Mouse (Mus musculus) left cerebral cortex, postnatal 25 days (tissue): ENCODE measurements around the gene Cse1l. TPM values are rescaled to one million over a fixed set of nuclear protein-coding genes. Genes with fewer than 3 reads are reported as not detected.

Experiments
- DNase-seq, 2 experiments: peaks; one replicate each; pipeline ENCODE4 v3.0.0; 2022; ENCODE audit warnings: low spot score in 2 of 2, mixed read lengths in 1 of 2
- intact Hi-C: fragments of 180-260 bp; cut with DNase I; formaldehyde crosslinking; loops from one replicate; pipeline ENCODE4 v1.15.1; 2025
- total RNA-seq, 2 experiments: library from RNA; stranded (reverse); gene quantifications; 2 replicates each; pipeline ENCODE4 v1.2.3; 2021

The Cse1l gene
- total RNA-seq, 2 experiments from 2014 or later = 56.0 to 58.7 TPM

DNA sequence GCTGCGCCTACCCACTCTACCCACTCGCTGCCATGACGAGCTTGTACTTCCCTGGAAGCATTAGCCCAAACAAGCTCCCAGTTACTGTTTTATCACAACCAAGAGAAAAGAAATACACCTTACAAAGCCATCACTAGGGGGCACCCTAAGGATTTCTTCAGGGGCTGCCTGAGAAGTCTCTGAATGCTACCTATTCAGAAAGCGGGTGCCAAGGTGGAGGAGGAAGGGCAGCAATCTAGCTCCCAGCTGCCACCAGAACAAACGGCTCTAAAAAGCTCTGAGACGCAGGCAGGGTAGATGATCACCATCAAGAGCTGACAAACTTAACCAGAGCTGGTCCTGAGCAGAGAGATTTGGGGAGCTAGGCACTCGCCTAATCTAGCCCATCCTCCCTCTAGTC, 51.0 kb downstream of the Cse1l start:
- peak; percentile 70 to 88 for DNase-seq
- intact Hi-C loops = loop anchor here (2.0 kb wide), 1 partner anchor 48 kb away; no protein-coding TSS in a partner anchor

DNA sequence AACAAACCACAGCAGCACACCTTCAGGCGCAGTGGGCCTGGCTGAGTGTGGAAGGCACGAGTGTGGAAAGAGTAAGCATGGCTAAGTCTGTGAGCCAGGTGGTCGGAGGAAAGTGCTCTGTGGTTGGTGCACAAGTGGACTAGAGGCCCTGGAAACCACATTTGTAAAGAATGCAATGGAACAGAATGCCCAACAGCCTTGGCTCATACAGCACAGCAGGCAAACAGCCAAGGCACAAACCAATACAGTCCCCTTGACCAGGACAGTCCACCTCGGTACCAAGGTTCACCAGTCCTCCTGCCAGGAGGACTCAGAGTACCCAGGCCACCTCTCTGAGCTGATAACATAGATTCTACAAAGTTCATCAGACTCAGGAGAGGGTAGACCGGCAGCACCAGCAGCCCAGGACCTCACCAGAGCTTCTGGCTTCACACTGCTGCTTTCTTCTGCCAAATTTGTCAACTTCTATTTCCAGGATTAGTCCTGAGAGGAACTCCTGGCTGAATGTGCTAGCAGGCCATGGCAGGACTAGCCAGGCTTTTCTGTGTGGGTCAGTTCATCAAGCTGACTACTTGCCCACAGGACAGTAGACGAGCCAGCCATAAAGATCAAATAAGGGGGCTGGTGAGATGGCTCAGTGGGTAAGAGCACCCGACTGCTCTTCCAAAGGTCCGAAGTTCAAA, 54.9 kb downstream of the Cse1l start:
- intact Hi-C loops = no loop called here
- no peak for DNase-seq

DNA sequence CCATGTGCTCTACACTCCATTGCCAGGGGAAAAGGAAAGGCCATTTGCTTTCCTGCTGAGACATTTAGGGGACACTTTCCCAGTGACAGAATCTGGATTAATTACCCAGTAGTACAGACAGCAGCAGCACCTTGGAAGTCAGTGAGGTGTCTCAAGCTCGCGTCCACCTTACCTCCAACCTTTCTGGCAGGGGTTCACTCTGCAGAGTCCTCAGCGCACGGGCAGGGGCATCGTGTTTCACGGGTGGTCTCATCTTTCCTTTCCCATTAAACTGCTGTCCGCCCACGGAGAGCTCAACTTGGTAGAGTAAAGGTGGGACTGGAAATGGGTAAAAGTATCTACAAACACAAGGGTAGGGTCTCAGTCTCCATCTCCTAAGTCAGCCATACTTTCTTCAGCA, 57.4 kb downstream of the Cse1l start:
- intact Hi-C loops = no loop called here
- no peak for DNase-seq

DNA sequence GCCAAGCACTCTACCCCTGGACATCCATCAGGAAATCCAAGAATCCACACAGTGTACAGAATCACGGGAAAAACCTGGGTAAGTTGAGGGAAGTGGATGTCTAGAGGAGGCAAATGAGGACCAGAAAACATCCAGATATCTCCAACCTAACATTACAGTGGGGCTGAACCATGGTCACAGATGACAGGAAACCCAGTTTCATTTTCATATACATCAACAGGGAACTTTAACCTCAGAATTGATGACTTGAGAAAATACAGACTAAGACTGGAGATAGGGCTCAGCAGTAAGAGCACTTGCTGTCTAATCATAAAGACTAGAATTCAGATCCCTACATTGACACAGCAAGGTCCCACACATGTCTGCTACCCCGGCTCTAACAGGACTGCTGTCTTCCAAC, 58.9 kb downstream of the Cse1l start:
- intact Hi-C loops = no loop called here
- no peak for DNase-seq

DNA sequence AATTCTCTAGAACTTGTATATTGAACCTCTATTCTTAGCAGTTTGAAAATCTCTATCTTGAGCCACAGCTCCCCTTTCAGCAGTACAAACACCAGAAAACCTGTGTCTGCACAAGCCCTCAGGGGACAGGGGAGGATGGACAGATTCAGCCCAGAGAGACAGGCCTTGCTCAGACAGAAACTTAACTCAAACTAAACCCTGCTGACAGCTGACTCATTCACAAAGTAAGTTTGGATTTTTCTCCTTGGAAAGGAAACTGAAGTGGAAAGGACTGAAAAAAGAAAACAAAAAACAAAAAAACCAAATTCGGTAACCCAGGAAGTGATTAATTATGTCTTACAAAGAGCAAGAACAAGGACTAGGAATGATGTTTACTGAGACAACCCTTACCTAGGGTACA, 67.3 kb downstream of the Cse1l start:
- no peak for DNase-seq
- intact Hi-C loops = no loop called here

DNA sequence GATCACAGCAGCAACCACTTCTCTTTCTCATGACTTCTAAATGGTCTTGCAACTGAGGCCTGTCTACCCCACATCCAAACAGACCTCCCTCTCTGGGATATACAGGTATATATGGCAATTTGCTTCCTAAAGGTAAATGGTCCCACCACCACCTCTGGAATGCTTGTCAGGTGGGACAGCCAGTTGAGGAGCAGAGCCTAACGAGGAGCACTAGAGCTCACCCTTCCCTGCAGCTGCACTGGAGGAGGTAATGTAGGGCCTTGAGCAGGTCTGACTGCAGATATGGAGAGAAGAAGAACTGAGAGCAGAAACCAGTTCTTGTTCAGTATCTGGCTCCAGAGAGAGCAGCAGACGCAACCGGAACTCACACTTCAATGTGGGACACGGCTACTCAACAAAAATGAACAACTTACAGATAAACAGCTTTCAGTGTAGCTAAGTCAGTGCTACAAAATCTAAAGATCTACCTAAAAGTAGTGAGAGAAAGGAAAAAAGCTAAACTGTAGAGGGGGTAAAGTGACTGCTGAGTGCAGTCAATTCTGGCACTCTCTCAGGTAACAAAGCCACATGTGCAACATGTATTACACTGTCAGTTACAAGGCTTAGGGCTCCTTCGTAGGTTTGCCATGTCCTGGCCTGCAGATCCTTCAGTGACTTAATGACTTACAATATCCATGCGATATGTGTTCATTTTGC, 68.5 kb downstream of the Cse1l start:
- DNase-seq = no peak
- intact Hi-C loops = no loop called here

DNA sequence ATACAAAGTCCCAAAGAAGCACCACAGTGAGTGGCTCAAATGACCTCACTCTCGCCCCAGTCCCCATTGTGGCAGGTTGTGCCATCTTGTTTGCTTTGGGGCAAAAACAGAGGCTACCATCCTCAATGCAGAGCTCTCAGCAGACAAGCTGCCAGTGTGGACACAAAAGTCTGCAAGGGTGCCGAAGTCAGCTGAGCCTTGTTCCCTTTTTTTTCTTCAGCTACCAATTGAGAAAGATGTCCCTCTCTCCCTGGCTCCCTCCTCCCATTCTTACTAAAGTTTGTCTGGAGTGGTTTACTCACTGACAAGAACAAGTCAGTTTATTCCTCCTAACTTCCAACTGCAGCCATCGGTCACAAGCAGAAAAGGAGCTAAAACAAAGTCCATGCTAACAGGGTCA, 70.5 kb downstream of the Cse1l start:
- peak in 1 of 2 experiments; percentile 19 for DNase-seq
- intact Hi-C loops = no loop called here

DNA sequence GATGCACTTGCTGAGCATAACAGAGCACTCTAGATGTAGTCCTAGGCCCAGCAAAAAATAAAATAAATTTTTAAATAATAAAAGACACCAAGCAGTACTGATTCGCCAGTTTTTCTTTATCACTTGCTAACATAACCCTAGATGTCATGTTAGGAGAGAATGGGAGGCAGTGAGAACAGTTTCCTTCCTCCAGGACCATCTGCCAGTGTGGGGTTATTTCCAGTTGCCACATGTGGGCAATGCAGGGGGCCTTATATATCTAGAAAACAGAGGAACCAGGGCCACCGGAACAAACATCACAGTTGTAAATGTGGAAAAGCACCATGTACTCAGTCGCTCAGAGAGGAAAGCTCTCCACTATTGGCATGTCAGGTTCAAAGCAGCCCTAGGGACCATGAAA, 71.7 kb downstream of the Cse1l start:
- DNase-seq = peak in 1 of 2 experiments; percentile 33
- intact Hi-C loops = no loop called here

DNA sequence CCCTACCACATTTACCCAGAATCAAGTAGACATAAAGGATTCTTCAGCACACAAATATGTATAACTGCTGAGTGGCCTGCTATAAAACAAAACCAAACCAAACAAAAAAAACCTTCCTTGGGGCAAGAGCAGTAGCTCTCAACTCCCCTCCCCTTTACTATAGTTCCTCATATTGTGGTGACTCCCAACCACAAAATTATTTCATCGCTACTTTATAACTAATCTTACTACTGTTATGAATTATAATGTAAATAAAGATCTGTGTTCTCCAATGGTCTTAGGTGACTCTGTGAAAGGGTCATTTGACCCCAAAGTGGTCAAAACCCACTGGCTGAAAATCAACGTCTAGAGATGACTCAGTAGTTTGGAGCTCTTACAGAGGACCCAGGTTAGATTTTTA, 74.3 kb downstream of the Cse1l start:
- no peak for DNase-seq
- intact Hi-C loops = no loop called here

DNA sequence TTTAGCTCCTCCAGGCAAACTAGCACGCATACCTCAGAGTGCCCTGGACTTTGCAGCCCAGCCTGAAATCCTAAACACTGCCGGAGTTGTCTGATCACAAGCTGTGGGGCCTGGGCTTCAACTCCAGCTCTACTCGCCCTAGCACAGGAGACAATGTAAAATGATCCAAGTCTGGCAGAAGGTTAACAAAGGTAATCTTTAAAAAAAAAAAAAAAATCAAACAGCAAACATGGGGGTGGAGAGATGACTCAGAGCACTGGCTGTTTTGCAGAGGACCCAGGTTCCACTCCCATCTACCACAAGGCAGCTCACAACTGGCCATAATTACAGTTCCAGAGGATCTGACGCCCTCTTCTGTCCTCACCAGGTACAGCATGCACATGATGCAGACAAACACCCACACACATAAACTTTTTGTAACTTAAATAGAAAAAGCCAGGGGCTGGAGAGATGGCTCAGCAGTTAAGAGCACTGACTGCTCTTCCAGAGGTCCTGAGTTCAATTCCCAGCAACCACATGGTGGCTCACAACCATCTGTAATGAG, 77.6 kb downstream of the Cse1l start:
- DNase-seq = no peak
- intact Hi-C loops = no loop called here

DNA sequence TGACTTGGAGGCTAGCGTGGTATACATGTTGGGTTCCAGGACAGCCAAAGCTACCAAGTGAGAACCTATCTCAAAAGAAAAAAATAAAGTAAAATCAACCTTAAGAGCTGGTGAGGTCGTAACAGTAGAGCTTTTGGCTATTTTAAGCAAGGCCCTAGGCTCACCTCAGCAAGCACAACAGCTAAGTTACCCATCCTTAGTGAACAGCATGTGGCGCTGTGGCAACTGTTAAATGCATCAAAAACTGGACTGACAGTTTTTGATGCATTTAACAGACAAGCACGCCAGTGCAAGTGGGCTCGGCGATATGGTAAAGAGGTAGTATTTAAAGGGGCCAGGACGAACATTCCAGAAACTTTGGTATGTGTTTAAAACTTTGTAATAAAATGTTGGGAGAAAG, 85.0 kb downstream of the Cse1l start:
- DNase-seq = no peak
- intact Hi-C loops = no loop called here

DNA sequence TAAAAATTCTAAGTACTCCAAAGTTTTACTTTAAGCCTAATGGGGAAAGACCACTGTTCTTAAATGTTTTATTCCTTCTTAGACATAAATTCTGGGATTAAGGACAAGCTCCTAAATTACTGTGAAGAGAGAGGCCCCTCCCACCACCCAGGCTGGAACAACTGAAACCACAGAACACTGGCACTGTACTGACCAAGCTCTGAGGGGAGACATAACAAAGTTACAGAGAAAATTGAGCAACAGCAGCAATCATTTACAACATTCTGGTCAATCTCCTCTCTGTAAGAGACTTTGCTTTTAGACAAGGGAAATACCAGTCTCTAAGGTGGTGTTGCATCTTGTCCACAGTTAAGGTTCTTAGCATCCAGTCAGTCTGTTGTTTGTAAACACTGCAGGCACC, 86.1 kb downstream of the Cse1l start:
- intact Hi-C loops = no loop called here
- no peak for DNase-seq

DNA sequence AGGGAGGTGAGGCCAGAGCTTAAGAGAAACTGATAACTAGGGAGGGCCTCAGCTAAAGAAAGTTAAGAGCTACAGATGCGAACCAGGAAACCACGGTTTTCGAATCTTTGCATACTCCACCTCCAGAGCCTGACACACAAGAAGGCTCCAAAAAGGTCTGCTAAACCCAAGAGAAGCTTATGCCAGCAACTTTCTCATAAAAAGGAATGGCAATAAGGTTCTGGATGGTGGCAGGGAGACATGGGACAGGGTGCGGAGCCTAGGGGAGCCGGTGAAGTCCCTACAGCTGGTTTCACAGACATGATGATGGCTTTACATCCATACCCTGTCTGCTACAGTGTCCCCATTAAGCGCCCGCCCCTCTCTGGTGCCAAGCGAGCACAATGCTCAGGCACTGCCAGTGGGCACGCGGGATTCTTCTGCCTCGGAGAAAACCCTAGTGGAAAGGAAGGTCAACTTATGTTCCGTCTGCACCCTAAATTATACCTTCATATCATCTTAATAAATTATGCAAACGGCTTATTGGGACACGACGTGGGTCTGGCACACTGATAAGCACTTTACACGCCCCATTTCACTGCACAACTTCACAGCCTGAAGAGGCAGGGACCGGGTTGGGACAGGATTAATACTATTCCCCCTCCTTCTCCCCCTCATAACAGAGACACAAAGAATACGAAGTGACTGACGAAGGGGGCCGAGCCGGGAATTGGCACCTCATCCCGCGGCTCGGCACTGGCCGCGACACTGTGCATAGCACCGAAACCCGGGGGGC, 89.4 kb downstream of the Cse1l start:
- DNase-seq = peak in 1 of 2 experiments; percentile 32
- intact Hi-C loops = no loop called here

Other genes with a start within 250 kb of the Cse1l start
- gene Prex1, start 192.2 kb upstream of the Cse1l start, total RNA-seq = 100 to 1,000 TPM; 115 to 120 TPM
- 1 to 10 TPM; 7.2 to 7.7 TPM for gene Trp53rkb, start 113.5 kb upstream of the Cse1l start, total RNA-seq
- gene Arfgef2, start 100.5 kb upstream of the Cse1l start, total RNA-seq = 10 to 100 TPM; 52.7 to 54.6 TPM
- 10 to 100 TPM; 64.4 to 67.1 TPM for gene Stau1, start 90.3 kb downstream of the Cse1l start, total RNA-seq
- gene Ddx27, start 109.2 kb downstream of the Cse1l start, total RNA-seq = 10 to 100 TPM; 27.7 to 28.6 TPM
- gene Znfx1, start 157.0 kb downstream of the Cse1l start, total RNA-seq = 10 to 100 TPM; 63.5 to 70.3 TPM